Mouse (Mus musculus) heart, embryonic 11.5 days (tissue): Measurements from ENCODE around the gene Rbms1. TPM values are rescaled to one million over a fixed set of nuclear protein-coding genes. Genes with fewer than 3 reads are reported as not detected.

Experiments
- ATAC-seq: fragments of 200-750 bp; cut with Nextera tagmentation; replicated peaks from 2 replicates; pipeline ENCODE4 v1.8.0; 2017; ENCODE audit warnings: moderate library complexity; ENCODE audit not compliant: insufficient number of reproducible peaks, low FRiP score, low TSS enrichment
- H3K27ac ChIP-seq: fragments of 300-500 bp; sonication (generic); 2 replicates; pipeline ENCODE4 v1.5.1; 2014; ENCODE audit warnings: mild to moderate bottlenecking, low read depth, low read length
- H3K27me3 ChIP-seq: fragments of 300-500 bp; sonication (generic); 2 replicates; pipeline ENCODE4 v1.6.1; 2014; ENCODE audit warnings: mild to moderate bottlenecking, low read length, mixed read lengths; ENCODE audit not compliant: control insufficient read depth, insufficient read depth
- H3K36me3 ChIP-seq: fragments of 300-500 bp; sonication (generic); 2 replicates; pipeline ENCODE4 v1.6.1; 2014; ENCODE audit warnings: mild to moderate bottlenecking, low read length, moderate library complexity, mixed read lengths; ENCODE audit not compliant: control insufficient read depth, insufficient read depth
- H3K4me1 ChIP-seq: fragments of 300-500 bp; sonication (generic); 2 replicates; pipeline ENCODE4 v1.6.1; 2014; ENCODE audit warnings: low read length; ENCODE audit not compliant: control insufficient read depth, insufficient read depth
- H3K4me2 ChIP-seq: fragments of 300-500 bp; sonication (generic); 2 replicates; pipeline ENCODE4 v1.6.1; 2014; ENCODE audit warnings: mild to moderate bottlenecking, moderate library complexity
- H3K4me3 ChIP-seq: fragments of 300-500 bp; sonication (generic); 2 replicates; pipeline ENCODE4 v1.5.1; 2014; ENCODE audit warnings: low read depth, low read length
- H3K9ac ChIP-seq: fragments of 300-500 bp; sonication (generic); 2 replicates; pipeline ENCODE4 v1.6.1; 2014; ENCODE audit warnings: mild to moderate bottlenecking, low read depth, low read length, moderate library complexity
- H3K9me3 ChIP-seq: fragments of 300-500 bp; sonication (generic); replicated peaks from 2 replicates; pipeline ENCODE4 v1.6.1; 2016; ENCODE audit warnings: low read length; ENCODE audit not compliant: control insufficient read depth
- WGBS: fragments of 180-500 bp; shearing (Covaris S2); extraction: QIAGEN DNeasy Blood & Tissue Kit; methylation state at CpG from one replicate; pipeline ENCODE4 v1.1.7; 2014; ENCODE audit not compliant: insufficient replicate concordance; 5-methylcytosine and 5-hydroxymethylcytosine counted together
- polyA plus RNA-seq: library from polyadenylated mRNA; unstranded; fragments of >200 nt; fragmentation: Nextera tagmentation; extraction: Ambion mirVana; gene quantifications from 2 replicates; pipeline ENCODE4 v1.2.1, GENCODE M21; 2014

Gene Rbms1
- polyA plus RNA-seq, 1 experiment from 2014 or later: 121 TPM

- Histone ChIP-seq H3K4me2 (no peak overlapping the region), H3K4me1 (peaks cover 9% of the 10 kb centered on the region; the same call in 1 of the 2 replicates), H3K27me3 (no peaks in the 10 kb centered on the region), H3K27ac (no peak overlapping the region), H3K9ac (no peak overlapping the region), H3K4me3 (no peak overlapping the region), H3K9me3 (no peaks in the 10 kb centered on the region), H3K36me3 (peaks cover 20% of the 10 kb centered on the region)
- no peak for ATAC-seq
- 92% methylated on average over 9 of the region's 9 CpGs for WGBS
Observed at GRCm38 (mm10) chr2:60751274-60751673, 211.7 kb downstream of the Rbms1 start.

GRCm38 (mm10) chr2:60750591-60750990 lies 212.4 kb downstream of the Rbms1 start:
- H3K9me3 ChIP-seq: no peaks in the 10 kb centered on the region
- H3K36me3 ChIP-seq: peaks cover 16% of the 10 kb centered on the region; the same call in 1 of the 2 replicates
- WGBS: 85% methylated on average over 3 of the region's 3 CpGs
- H3K27me3 ChIP-seq: no peaks in the 10 kb centered on the region
- H3K4me2 ChIP-seq: no peak overlapping the region
- H3K9ac ChIP-seq: no peak overlapping the region
- H3K4me3 ChIP-seq: no peak overlapping the region
- ATAC-seq: no peak
- H3K4me1 ChIP-seq: peaks cover 9% of the 10 kb centered on the region; the same call in 1 of the 2 replicates
- H3K27ac ChIP-seq: no peak overlapping the region

GRCm38 (mm10) chr2:60748585-60748984 lies 214.4 kb downstream of the Rbms1 start:
- Histone ChIP-seq H3K4me2 (no peak overlapping the region), H3K4me1 (peaks cover 9% of the 10 kb centered on the region; the same call in 1 of the 2 replicates), H3K4me3 (no peak overlapping the region), H3K27ac (no peak overlapping the region), H3K36me3 (peaks cover 4% of the 10 kb centered on the region; the same call in 1 of the 2 replicates), H3K9ac (no peak overlapping the region), H3K9me3 (no peaks in the 10 kb centered on the region), H3K27me3 (no peaks in the 10 kb centered on the region)
- WGBS: 89% methylated on average over 1 of the region's 1 CpGs
- ATAC-seq: no peak

- Histone ChIP-seq H3K4me1 (peaks cover 9% of the 10 kb centered on the region; the same call in 1 of the 2 replicates), H3K27ac (0 out of 2 replicates have a peak overlapping the region, but pooled peaks have one; percentile 32), H3K36me3 (peaks cover 4% of the 10 kb centered on the region; the same call in 1 of the 2 replicates), H3K4me3 (no peak overlapping the region), H3K27me3 (no peaks in the 10 kb centered on the region), H3K9me3 (no peaks in the 10 kb centered on the region), H3K9ac (no peak overlapping the region), H3K4me2 (no peak overlapping the region)
- ATAC-seq: peak; percentile 29; the same call in 1 of the 2 replicates
- WGBS: 34% methylated on average over 3 of the region's 3 CpGs
Observed at GRCm38 (mm10) chr2:60747590-60747989, 215.4 kb downstream of the Rbms1 start.

GRCm38 (mm10) chr2:60744674-60745073 lies 218.3 kb downstream of the Rbms1 start:
- H3K4me2 ChIP-seq: no peak overlapping the region
- H3K27me3 ChIP-seq: no peaks in the 10 kb centered on the region
- peaks cover 4% of the 10 kb centered on the region; the same call in 1 of the 2 replicates for H3K36me3 ChIP-seq
- no peak for ATAC-seq
- WGBS: 61% methylated on average over 3 of the region's 3 CpGs
- H3K9me3 ChIP-seq: no peaks in the 10 kb centered on the region
- H3K4me1 ChIP-seq: peaks cover 9% of the 10 kb centered on the region; the same call in 1 of the 2 replicates
- no peak overlapping the region for H3K27ac ChIP-seq
- H3K4me3 ChIP-seq: no peak overlapping the region
- no peak overlapping the region for H3K9ac ChIP-seq

- Histone ChIP-seq H3K9ac (no peak overlapping the region), H3K27me3 (no peaks in the 10 kb centered on the region), H3K27ac (no peak overlapping the region), H3K36me3 (no peaks in the 10 kb centered on the region), H3K4me1 (no peaks in the 10 kb centered on the region; the same call in 1 of the 2 replicates), H3K9me3 (no peaks in the 10 kb centered on the region), H3K4me3 (no peak overlapping the region), H3K4me2 (no peak overlapping the region)
- ATAC-seq: no peak
- 59% methylated on average over 10 of the region's 10 CpGs for WGBS
Observed at GRCm38 (mm10) chr2:60739389-60740137, 223.4 kb downstream of the Rbms1 start.

GRCm38 (mm10) chr2:60730929-60731328 lies 232.1 kb downstream of the Rbms1 start:
- ATAC-seq: no peak
- no peaks in the 10 kb centered on the region for H3K27me3 ChIP-seq
- no peaks in the 10 kb centered on the region for H3K9me3 ChIP-seq
- no peak overlapping the region for H3K4me2 ChIP-seq
- no peaks in the 10 kb centered on the region for H3K36me3 ChIP-seq
- WGBS: 45% methylated on average over 6 of the region's 6 CpGs
- H3K4me3 ChIP-seq: no peak overlapping the region
- no peak overlapping the region for H3K9ac ChIP-seq
- H3K27ac ChIP-seq: no peak overlapping the region
- H3K4me1 ChIP-seq: peaks cover 14% of the 10 kb centered on the region

GRCm38 (mm10) chr2:60730024-60730423 lies 233.0 kb downstream of the Rbms1 start:
- Histone ChIP-seq H3K4me2 (peak overlapping the region; percentile 5; the same call in 1 of the 2 replicates), H3K9ac (no peak overlapping the region), H3K4me1 (peaks cover 14% of the 10 kb centered on the region), H3K27me3 (no peaks in the 10 kb centered on the region), H3K27ac (peak overlapping the region; percentile 18), H3K36me3 (no peaks in the 10 kb centered on the region), H3K9me3 (no peaks in the 10 kb centered on the region), H3K4me3 (no peak overlapping the region)
- peak; percentile 65 for ATAC-seq
- 1% methylated on average over 3 of the region's 3 CpGs for WGBS
